Comparison of ENCODE assay signal across 8 mouse cellular contexts in genomic region chr3:84481104-84481503, GRCm38 (mm10). TPM values are rescaled to one million over a fixed set of nuclear protein-coding genes. Genes with fewer than 3 reads are reported as not detected.
DNase-seq lines count a peak whose midpoint lies in the region; ATAC-seq and TF ChIP-seq lines count a peak whose summit lies in the region.

No protein-coding gene starts in this region.

- ATAC-seq in forebrain, embryonic 11.5 days (replicated peaks; ENCODE audit: low FRiP score): no peak
- ATAC-seq in hindbrain, embryonic 15.5 days (ENCODE audit: low FRiP score, low read depth): no peak
- ATAC-seq in liver, embryonic 11.5 days (replicated peaks; ENCODE audit: low FRiP score): no peak
- ATAC-seq in midbrain, postnatal 0 days (ENCODE audit: low FRiP score): no peak

- H3K27ac ChIP-seq in gastrocnemius, adult 2 months: no peak overlapping the region
- no peak overlapping the region for H3K27ac ChIP-seq in forebrain, embryonic 11.5 days (ENCODE audit: low read depth, low read length)
- no peak overlapping the region for H3K27ac ChIP-seq in hindbrain, embryonic 15.5 days (replicated peaks)
- H3K27ac ChIP-seq in liver, embryonic 11.5 days (ENCODE audit: low read depth, low read length): no peak overlapping the region
- H3K27ac ChIP-seq in midbrain, postnatal 0 days (ENCODE audit: low read depth, low read length): no peak overlapping the region

- WGBS in forebrain, embryonic 11.5 days: 4% methylated on average over 11 of the region's 11 CpGs
- 2% methylated on average over 11 of the region's 11 CpGs for WGBS in hindbrain, embryonic 15.5 days
- WGBS in liver, embryonic 11.5 days: 2% methylated on average over 11 of the region's 11 CpGs
- WGBS in midbrain, postnatal 0 days: 8% methylated on average over 11 of the region's 11 CpGs

- peak overlapping the region; percentile 84 for H3K4me3 ChIP-seq in gastrocnemius, adult 2 months
- H3K4me3 ChIP-seq in forebrain, embryonic 11.5 days (ENCODE audit: low read depth, low read length): no peak overlapping the region
- peak overlapping the region; percentile 80 for H3K4me3 ChIP-seq in hindbrain, embryonic 15.5 days
- H3K4me3 ChIP-seq in liver, embryonic 11.5 days (ENCODE audit: low read depth, low read length): peak overlapping the region; percentile 77
- H3K4me3 ChIP-seq in midbrain, postnatal 0 days (ENCODE audit: low read depth, low read length): peak overlapping the region; percentile 71

- peaks cover 9% of the 10 kb centered on the region; the same call in 1 of the 2 replicates for H3K4me1 ChIP-seq in forebrain, embryonic 11.5 days (replicated peaks; ENCODE audit: control insufficient read depth, insufficient read depth, low read length)
- H3K4me1 ChIP-seq in hindbrain, embryonic 15.5 days (replicated peaks): peaks cover 34% of the 10 kb centered on the region
- H3K4me1 ChIP-seq in liver, embryonic 11.5 days (replicated peaks; ENCODE audit: control insufficient read depth, insufficient read depth, low read length): peaks cover 32% of the 10 kb centered on the region
- H3K4me1 ChIP-seq in midbrain, postnatal 0 days (ENCODE audit: insufficient read depth, low read length): peaks cover 12% of the 10 kb centered on the region; the same call in 1 of the 2 replicates

- H3K36me3 ChIP-seq in forebrain, embryonic 11.5 days (ENCODE audit: control insufficient read depth, insufficient read depth, low read length): no peaks in the 10 kb centered on the region
- no peaks in the 10 kb centered on the region for H3K36me3 ChIP-seq in hindbrain, embryonic 15.5 days
- H3K36me3 ChIP-seq in liver, embryonic 11.5 days (ENCODE audit: control insufficient read depth, insufficient read depth, low read length): no peaks in the 10 kb centered on the region
- H3K36me3 ChIP-seq in midbrain, postnatal 0 days (ENCODE audit: insufficient read depth, low read length): no peaks in the 10 kb centered on the region

- intact Hi-C loops in gastrocnemius, adult 2 months (cut with DNase I): no loop called here
- intact Hi-C loops in gastrocnemius, postnatal 36 days (cut with DNase I): loop anchor here (5.0 kb wide), 1 partner anchor 129 kb away; no protein-coding TSS in a partner anchor

- H3K9ac ChIP-seq in forebrain, embryonic 11.5 days (ENCODE audit: low read length): no peak overlapping the region
- H3K9ac ChIP-seq in hindbrain, embryonic 15.5 days: 0 out of 2 replicates have a peak overlapping the region, but pooled peaks have one; percentile 75
- H3K9ac ChIP-seq in liver, embryonic 11.5 days (ENCODE audit: low read depth, low read length): no peak overlapping the region; the same call in 1 of the 2 replicates
- H3K9ac ChIP-seq in midbrain, postnatal 0 days (replicated peaks; ENCODE audit: low read length, poor library complexity, severe bottlenecking): no peak overlapping the region

- peak overlapping the region; percentile 99; the same call in 1 of the 2 replicates for H3K4me2 ChIP-seq in forebrain, embryonic 11.5 days (ENCODE audit: low read depth, low read length, severe bottlenecking)
- H3K4me2 ChIP-seq in hindbrain, embryonic 15.5 days: peak overlapping the region; percentile 98
- H3K4me2 ChIP-seq in liver, embryonic 11.5 days: peak overlapping the region; percentile 100
- H3K4me2 ChIP-seq in midbrain, postnatal 0 days (ENCODE audit: low read depth, low read length, poor library complexity, severe bottlenecking): peak overlapping the region; percentile 94

- peaks cover 29% of the 10 kb centered on the region for H3K27me3 ChIP-seq in forebrain, embryonic 11.5 days (ENCODE audit: control insufficient read depth, insufficient read depth, low read length)
- 0 out of 2 replicates have a peak, but pooled peaks cover 16% of the 10 kb centered on the region for H3K27me3 ChIP-seq in hindbrain, embryonic 15.5 days
- peaks cover 42% of the 10 kb centered on the region for H3K27me3 ChIP-seq in liver, embryonic 11.5 days (replicated peaks; ENCODE audit: control insufficient read depth, insufficient read depth, low read length)
- 0 out of 2 replicates have a peak, but pooled peaks cover 9% of the 10 kb centered on the region for H3K27me3 ChIP-seq in midbrain, postnatal 0 days (ENCODE audit: insufficient read depth, low read length)

- H3K9me3 ChIP-seq in forebrain, embryonic 11.5 days (ENCODE audit: control insufficient read depth, low read length): no peaks in the 10 kb centered on the region
- no peaks in the 10 kb centered on the region for H3K9me3 ChIP-seq in hindbrain, embryonic 15.5 days
- H3K9me3 ChIP-seq in liver, embryonic 11.5 days (ENCODE audit: control insufficient read depth, low read length): no peaks in the 10 kb centered on the region
- no peaks in the 10 kb centered on the region for H3K9me3 ChIP-seq in midbrain, postnatal 0 days (ENCODE audit: low read length)

- TF ChIP-seq CTCF in gastrocnemius, adult 2 months (IDR thresholded peaks at IDR 0.05): peak; percentile 49
- TF ChIP-seq CTCF in midbrain, postnatal 0 days (IDR thresholded peaks at IDR 0.05): peak; percentile 60

- DNase-seq in gastrocnemius, adult 2 months: peak; percentile 42
- no peak for DNase-seq in gastrocnemius, postnatal 36 days
- peak; percentile 75 for DNase-seq in adrenal gland, postnatal 14 days
- peak; percentile 75 for DNase-seq in forebrain, embryonic 11.5 days (ENCODE audit: low spot score)
- DNase-seq in liver, embryonic 11.5 days (ENCODE audit: low spot score): no peak
- peak; percentile 47 for DNase-seq in midbrain, postnatal 0 days (ENCODE audit: low spot score)
- no peak for DNase-seq in yolk sac, embryonic 10.5 days (ENCODE audit: low spot score)

RNA-seq across cellular contexts. Expression of gene Fhdc1, which starts 0.9 kb away (rescaled TPM):
- under 1 TPM; 0.14 to 0.15 TPM for total RNA-seq in gastrocnemius, adult 2 months (2021)
- total RNA-seq in gastrocnemius, postnatal 36 days (2021): under 1 TPM; 0.23 to 0.44 TPM
- 13.6 and 15.1 TPM in 2 replicates for total RNA-seq in adrenal gland, postnatal 14 days (2021)
- polyA plus RNA-seq in forebrain, embryonic 11.5 days (2014; fragmentation: Nextera tagmentation; extraction: Ambion mirVana): 2.3 and 2.5 TPM in 2 replicates
- 5.4 and 7.1 TPM in 2 replicates for polyA plus RNA-seq in hindbrain, embryonic 15.5 days (2015; fragmentation: Nextera tagmentation; extraction: Ambion mirVana)
- 7.6 and 11.6 TPM in 2 replicates for polyA plus RNA-seq in liver, embryonic 11.5 days (2014; fragmentation: Nextera tagmentation; extraction: Ambion mirVana)
- total RNA-seq in midbrain, postnatal 0 days (2014; rRNA removed): 3.7 and 3.8 TPM in 2 replicates
- 3.0 TPM in 2 replicates for polyA plus RNA-seq in midbrain, postnatal 0 days (2015; fragmentation: Nextera tagmentation; extraction: Ambion mirVana)

Comparison
In these comparisons a context has a peak if more than half of its experiments do, and no peak if none do; other contexts are left out.
1. DNase-seq: peak in gastrocnemius, adult 2 months (single experiment), adrenal gland, postnatal 14 days (single experiment), forebrain, embryonic 11.5 days (single experiment) and midbrain, postnatal 0 days (single experiment); none in gastrocnemius, postnatal 36 days (0 of 2), liver, embryonic 11.5 days (single experiment) and yolk sac, embryonic 10.5 days (single experiment).
2. Peak in every context shown above with its lines, with median percentiles within 50 percentile points of each other: H3K4me2 ChIP-seq.